Mouse (Mus musculus) heart, embryonic 11.5 days (tissue): Measurements from ENCODE around the gene Hnf4a. TPM values are rescaled to one million over a fixed set of nuclear protein-coding genes. Genes with fewer than 3 reads are reported as not detected.
"Not testable (repeated sequence)": the region's sequence is repeated elsewhere in the genome, so short reads cannot be mapped to it uniquely, and the experiment has no call there.

ENCODE experiments used
- ATAC-seq: fragments of 200-750 bp; cut with Nextera tagmentation; replicated peaks from 2 replicates; pipeline ENCODE4 v1.8.0; 2017; ENCODE audit warnings: moderate library complexity; ENCODE audit not compliant: insufficient number of reproducible peaks, low FRiP score, low TSS enrichment
- H3K27ac ChIP-seq: fragments of 300-500 bp; sonication (generic); 2 replicates; pipeline ENCODE4 v1.5.1; 2014; ENCODE audit warnings: mild to moderate bottlenecking, low read depth, low read length
- H3K27me3 ChIP-seq: fragments of 300-500 bp; sonication (generic); 2 replicates; pipeline ENCODE4 v1.6.1; 2014; ENCODE audit warnings: mild to moderate bottlenecking, low read length, mixed read lengths; ENCODE audit not compliant: control insufficient read depth, insufficient read depth
- H3K36me3 ChIP-seq: fragments of 300-500 bp; sonication (generic); 2 replicates; pipeline ENCODE4 v1.6.1; 2014; ENCODE audit warnings: mild to moderate bottlenecking, low read length, moderate library complexity, mixed read lengths; ENCODE audit not compliant: control insufficient read depth, insufficient read depth
- H3K4me1 ChIP-seq: fragments of 300-500 bp; sonication (generic); 2 replicates; pipeline ENCODE4 v1.6.1; 2014; ENCODE audit warnings: low read length; ENCODE audit not compliant: control insufficient read depth, insufficient read depth
- H3K4me2 ChIP-seq: fragments of 300-500 bp; sonication (generic); 2 replicates; pipeline ENCODE4 v1.6.1; 2014; ENCODE audit warnings: mild to moderate bottlenecking, moderate library complexity
- H3K4me3 ChIP-seq: fragments of 300-500 bp; sonication (generic); 2 replicates; pipeline ENCODE4 v1.5.1; 2014; ENCODE audit warnings: low read depth, low read length
- H3K9ac ChIP-seq: fragments of 300-500 bp; sonication (generic); 2 replicates; pipeline ENCODE4 v1.6.1; 2014; ENCODE audit warnings: mild to moderate bottlenecking, low read depth, low read length, moderate library complexity
- H3K9me3 ChIP-seq: fragments of 300-500 bp; sonication (generic); replicated peaks from 2 replicates; pipeline ENCODE4 v1.6.1; 2016; ENCODE audit warnings: low read length; ENCODE audit not compliant: control insufficient read depth
- WGBS: fragments of 180-500 bp; shearing (Covaris S2); extraction: QIAGEN DNeasy Blood & Tissue Kit; methylation state at CpG from one replicate; pipeline ENCODE4 v1.1.7; 2014; ENCODE audit not compliant: insufficient replicate concordance; 5-methylcytosine and 5-hydroxymethylcytosine counted together
- polyA plus RNA-seq: library from polyadenylated mRNA; unstranded; fragments of >200 nt; fragmentation: Nextera tagmentation; extraction: Ambion mirVana; gene quantifications from 2 replicates; pipeline ENCODE4 v1.2.1, GENCODE M21; 2014

The Hnf4a gene
- polyA plus RNA-seq, 1 experiment from 2014 or later: 0.56 TPM

DNA sequence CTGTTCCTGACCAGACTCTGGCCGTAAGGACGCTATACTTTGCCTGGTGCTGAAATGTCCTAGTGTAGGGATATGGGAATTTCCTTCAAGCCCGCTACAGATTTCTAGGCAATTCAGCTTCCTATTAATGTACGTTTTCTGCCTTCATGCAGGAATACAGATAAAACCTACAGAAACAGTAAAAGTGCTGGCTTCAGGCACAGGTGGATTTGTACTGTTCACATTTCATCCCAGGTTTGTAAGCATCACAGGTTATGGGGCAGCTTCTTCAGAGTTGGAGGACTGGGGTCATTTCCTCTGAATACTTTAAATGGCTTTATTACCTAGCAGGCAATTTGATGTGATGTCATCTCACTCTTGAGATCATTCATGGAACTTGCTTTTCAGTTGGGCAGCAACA is 111.3 kb downstream of the Hnf4a start:
- Histone ChIP-seq H3K4me2 (no peak overlapping the region), H3K27me3 (no peaks in the 10 kb centered on the region), H3K9me3 (no peaks in the 10 kb centered on the region), H3K36me3 (peaks cover 47% of the 10 kb centered on the region), H3K9ac (no peak overlapping the region), H3K4me3 (no peak overlapping the region), H3K27ac (no peak overlapping the region), H3K4me1 (no peaks in the 10 kb centered on the region)
- no peak for ATAC-seq
- WGBS: 88% methylated on average over 4 of the region's 4 CpGs

- no peak overlapping the region for H3K27ac ChIP-seq
- 90% methylated on average over 8 of the region's 8 CpGs for WGBS
- H3K27me3 ChIP-seq: no peaks in the 10 kb centered on the region
- H3K9me3 ChIP-seq: no peaks in the 10 kb centered on the region
- no peak overlapping the region for H3K4me2 ChIP-seq
- no peaks in the 10 kb centered on the region for H3K4me1 ChIP-seq
- peaks cover 28% of the 10 kb centered on the region for H3K36me3 ChIP-seq
- no peak for ATAC-seq
- no peak overlapping the region for H3K4me3 ChIP-seq
- H3K9ac ChIP-seq: no peak overlapping the region
Observed at GRCm38 (mm10) chr2:163620451-163620850, 113.8 kb downstream of the Hnf4a start.

- ATAC-seq, H3K27ac ChIP-seq, H3K4me1 ChIP-seq, H3K9me3 ChIP-seq, H3K27me3 ChIP-seq, H3K4me2 ChIP-seq, H3K9ac ChIP-seq, H3K4me3 ChIP-seq: not testable (repeated sequence)
- WGBS: 96% methylated on average over 3 of the region's 3 CpGs
- peaks cover 33% of the 10 kb centered on the region for H3K36me3 ChIP-seq
Observed at GRCm38 (mm10) chr2:163621401-163621800, 114.8 kb downstream of the Hnf4a start.

Other genes starting within 250 kb of the Hnf4a start
- gene Jph2, start 108.8 kb upstream of the Hnf4a start, polyA plus RNA-seq: 19.5 and 22.7 TPM in 2 replicates
- gene Oser1, start 82.1 kb upstream of the Hnf4a start, polyA plus RNA-seq: 60.8 and 64.1 TPM in 2 replicates
- gene Gdap1l1, start 68.3 kb upstream of the Hnf4a start, polyA plus RNA-seq: 0.31 and 0.64 TPM in 2 replicates
- 11.6 and 14.6 TPM in 2 replicates for gene Fitm2, start 34.2 kb upstream of the Hnf4a start, polyA plus RNA-seq
- 0.27 TPM in 1 of 2 replicates, not detected in the other for gene R3hdml, start 14.5 kb upstream of the Hnf4a start, polyA plus RNA-seq
- 28.2 TPM in 2 replicates for gene Ttpal, start 95.5 kb downstream of the Hnf4a start, polyA plus RNA-seq
- gene Serinc3, start 138.3 kb downstream of the Hnf4a start, polyA plus RNA-seq: 77.5 and 79.0 TPM in 2 replicates
- gene Pkig, start 151.6 kb downstream of the Hnf4a start, polyA plus RNA-seq: 249 and 252 TPM in 2 replicates
- gene Ada, start 243.4 kb downstream of the Hnf4a start, polyA plus RNA-seq: 3.8 and 4.3 TPM in 2 replicates